Mouse (Mus musculus): ENCODE measurements around the gene Mxd1. TPM values are rescaled to one million over a fixed set of nuclear protein-coding genes. Genes with fewer than 3 reads are reported as not detected.
A peak's percentile ranks its signal among the peaks of the same experiment; 100 is the strongest.

Gene Mxd1
- 1,000 to 10,000 TPM in 1 of 26 experiments, 100 to 1,000 TPM in 16, 10 to 100 TPM in 9; 61.3 to 1,007 (median 147) TPM for total RNA-seq (2018; cell fraction: chromatin; rRNA removed)
- 100 to 1,000 TPM in 11 of 26 experiments, 10 to 100 TPM in 15; 29.4 to 210 (median 75.4) TPM for total RNA-seq (2018; cell fraction: cytosol; rRNA removed)
- total RNA-seq (2018; cell fraction: nucleus; rRNA removed): 100 to 1,000 TPM in 22 of 26 experiments, 10 to 100 TPM in 4; 56.7 to 719 (median 216) TPM
- polyA plus RNA-seq (2018): 6.7 to 27.0 TPM (median 16.6 TPM) in 3 replicates

DNA sequence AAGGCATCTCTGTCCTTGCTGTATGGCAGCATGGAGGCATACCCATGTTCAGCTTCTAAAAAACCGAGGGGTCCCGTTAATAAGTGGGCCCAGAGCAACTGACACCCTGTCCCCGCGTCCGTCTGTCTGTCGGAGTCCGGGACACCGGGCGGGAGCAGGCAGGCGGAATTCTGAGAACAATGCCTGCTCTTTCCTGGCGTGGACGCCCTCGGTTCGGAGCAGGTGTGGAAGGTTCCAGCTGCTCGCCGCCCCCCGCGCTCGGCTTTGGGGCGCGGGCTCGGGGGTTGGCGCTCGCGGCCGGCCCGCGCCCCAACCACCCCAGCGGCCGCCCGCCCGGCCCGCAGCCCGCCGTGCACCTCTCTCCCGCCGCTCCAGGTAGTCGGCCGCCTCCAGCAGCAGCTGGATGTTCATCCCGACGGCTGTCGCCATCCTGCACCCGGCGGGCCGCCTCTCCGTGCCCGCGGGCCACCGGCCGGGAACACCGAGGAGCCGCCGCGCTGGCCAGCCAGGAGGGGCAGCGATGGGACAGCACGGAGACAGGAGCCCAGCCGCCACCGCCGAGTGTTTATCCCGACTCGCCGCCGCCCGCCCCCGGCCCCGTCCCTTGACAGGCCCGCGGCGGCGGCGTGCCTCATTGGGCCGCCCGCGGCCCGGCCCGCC lies at the start of gene Mxd1:
Gene Mxd1, minus strand, starts transcription at position 582 of the 660 bp plus-strand sequence.
- WGBS (ENCODE audit: missing documents): under 1% methylated on average over 64 of the region's 76 CpGs
- peak within 1 kb of the TSS; percentile 66 for H3K4me3 ChIP-seq (ENCODE audit: inconsistent target)
- H3K36me3 ChIP-seq (ENCODE audit: inconsistent target): peaks cover 25% of the 10 kb centered on the region
- H3K79me2 ChIP-seq (ENCODE audit: inconsistent target): peaks cover 42% of the 10 kb centered on the region; the same call in 1 of the 2 replicates
- H3K27ac ChIP-seq: peak within 1 kb of the TSS; percentile 52

DNA sequence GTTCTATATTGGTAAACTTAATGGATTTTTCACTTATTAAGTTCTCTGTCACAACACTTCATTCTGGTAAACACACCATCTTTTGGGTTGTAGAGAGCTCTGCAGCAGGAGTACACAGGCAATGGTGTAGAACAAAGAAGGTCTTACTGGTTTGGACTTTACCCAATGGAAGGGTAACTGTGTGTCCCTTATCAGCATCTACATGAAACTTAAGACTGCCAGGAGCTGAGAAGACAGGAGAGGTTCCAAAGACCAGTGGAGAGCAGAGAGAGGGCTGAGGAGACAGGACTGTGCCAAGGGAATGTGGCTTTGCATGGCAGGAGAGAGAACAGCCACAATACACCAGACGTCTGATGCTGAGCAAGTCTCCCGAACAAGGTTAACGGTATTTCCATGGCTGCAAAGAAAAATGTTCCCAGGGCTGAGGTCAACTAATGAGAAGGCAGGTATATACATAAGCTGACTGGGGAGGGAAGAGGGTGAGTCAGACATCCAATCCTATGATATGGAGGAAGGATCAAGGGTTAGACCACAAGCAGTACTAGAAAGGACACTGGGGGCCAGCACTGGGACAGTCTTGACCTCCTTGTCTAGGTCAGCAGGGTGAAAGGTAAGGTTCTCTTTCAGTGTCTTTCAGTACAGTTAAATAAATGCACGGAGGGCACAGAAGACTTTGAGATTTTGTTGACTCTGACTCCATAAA lies 39.3 kb upstream of the Mxd1 start:
- WGBS (ENCODE audit: missing documents): 80% methylated on average over 4 of the region's 4 CpGs
- no peaks in the 10 kb centered on the region for H3K79me2 ChIP-seq (ENCODE audit: inconsistent target)
- H3K4me3 ChIP-seq (ENCODE audit: inconsistent target): no peak overlapping the region
- peaks cover 21% of the 10 kb centered on the region; the same call in 1 of the 2 replicates for H3K36me3 ChIP-seq (ENCODE audit: inconsistent target)
- H3K27ac ChIP-seq: no peak overlapping the region

DNA sequence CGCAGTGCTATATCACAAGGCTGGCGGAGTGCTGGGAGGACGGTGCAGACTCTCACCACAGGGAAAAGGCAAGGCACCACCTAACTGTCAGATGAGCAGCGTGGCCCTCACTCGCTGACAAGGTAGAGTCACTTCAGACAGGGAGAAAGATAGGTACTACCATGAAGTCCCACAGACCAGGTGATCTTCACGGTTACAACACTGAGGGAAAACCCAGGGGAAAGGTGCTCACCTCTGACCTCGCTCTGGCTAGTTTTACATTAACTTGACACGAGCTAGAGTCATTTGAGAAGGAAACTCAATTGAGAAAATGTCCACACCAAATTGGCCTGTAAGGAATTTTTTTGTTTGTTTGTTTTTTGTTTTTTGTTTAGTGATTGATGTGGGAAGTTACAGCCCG lies 33.6 kb upstream of the Mxd1 start:
- no peak overlapping the region for H3K27ac ChIP-seq
- 91% methylated on average over 9 of the region's 9 CpGs for WGBS (ENCODE audit: missing documents)
- peaks cover 62% of the 10 kb centered on the region for H3K36me3 ChIP-seq (ENCODE audit: inconsistent target)
- no peak overlapping the region for H3K4me3 ChIP-seq (ENCODE audit: inconsistent target)
- H3K79me2 ChIP-seq (ENCODE audit: inconsistent target): no peaks in the 10 kb centered on the region

DNA sequence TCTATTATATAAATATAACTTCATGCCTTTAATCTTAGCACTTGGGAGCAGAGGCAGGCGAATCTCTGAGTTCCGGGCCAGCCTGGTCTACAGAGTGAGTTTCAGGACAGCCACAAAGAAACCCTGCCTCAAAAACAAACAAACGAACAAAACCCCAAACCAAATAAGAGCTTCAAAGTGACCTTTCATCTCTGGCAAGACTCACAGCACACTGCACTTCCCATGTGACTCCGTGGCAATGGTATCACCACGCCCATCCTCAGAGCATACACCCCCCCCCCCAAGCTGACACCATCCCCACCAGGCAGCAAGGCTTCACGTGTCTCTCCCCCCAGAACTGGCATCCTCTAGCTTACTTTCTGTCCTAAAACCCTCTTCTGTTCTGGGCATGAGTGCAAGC lies 28.9 kb upstream of the Mxd1 start:
- Histone ChIP-seq H3K27ac (no peak overlapping the region), H3K36me3 (ENCODE audit: inconsistent target) (peaks cover 52% of the 10 kb centered on the region), H3K4me3 (ENCODE audit: inconsistent target) (no peak overlapping the region), H3K79me2 (ENCODE audit: inconsistent target) (no peaks in the 10 kb centered on the region)
- WGBS (ENCODE audit: missing documents): 81% methylated on average over 5 of the region's 6 CpGs

DNA sequence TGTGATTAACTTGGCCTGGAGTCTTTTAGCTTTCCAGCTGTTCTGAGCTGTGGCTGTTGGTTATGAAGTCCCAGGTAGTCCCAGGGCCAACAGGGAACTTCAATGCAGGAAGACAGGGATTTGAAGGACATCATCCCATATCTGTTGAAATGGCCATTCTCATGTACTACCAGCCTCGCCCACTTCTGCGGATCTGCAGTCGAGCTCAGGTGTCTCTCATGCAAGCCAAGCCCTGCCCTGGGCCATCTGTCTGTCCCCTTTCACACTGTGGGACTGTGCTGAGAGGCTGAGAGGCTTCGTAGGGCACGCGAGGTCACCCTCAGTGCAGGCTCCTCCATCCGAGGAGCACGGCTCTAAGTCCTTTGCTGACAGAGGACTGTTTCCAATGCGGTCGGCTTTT lies 27.3 kb upstream of the Mxd1 start:
- H3K36me3 ChIP-seq (ENCODE audit: inconsistent target): peaks cover 38% of the 10 kb centered on the region; the same call in 1 of the 2 replicates

DNA sequence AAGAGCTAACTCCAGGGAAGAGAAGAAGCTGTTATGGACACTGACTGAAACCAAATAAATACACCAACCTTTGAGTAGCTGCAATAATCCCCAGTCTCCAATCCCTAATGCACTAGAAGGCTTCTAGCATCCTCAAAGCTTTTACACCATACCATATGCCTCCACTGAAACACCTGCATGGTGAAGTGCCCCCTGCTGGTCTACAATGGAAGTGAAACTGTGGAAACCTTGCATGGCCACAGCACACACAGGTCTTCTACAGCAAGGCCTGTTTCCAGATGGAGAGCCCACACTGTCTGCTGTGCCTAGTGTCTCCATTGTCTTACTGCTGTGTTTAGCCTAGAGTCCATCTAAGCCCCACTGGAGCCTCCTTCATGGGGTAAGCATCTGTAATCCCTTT lies 25.5 kb upstream of the Mxd1 start:
- H3K36me3 ChIP-seq (ENCODE audit: inconsistent target): peaks cover 31% of the 10 kb centered on the region
- H3K4me3 ChIP-seq (ENCODE audit: inconsistent target): no peak overlapping the region
- no peaks in the 10 kb centered on the region for H3K79me2 ChIP-seq (ENCODE audit: inconsistent target)
- no peak overlapping the region for H3K27ac ChIP-seq

More for the DNA sequence above, 27.3 kb upstream of the Mxd1 start:
- Histone ChIP-seq H3K79me2 (ENCODE audit: inconsistent target) (no peaks in the 10 kb centered on the region), H3K4me3 (ENCODE audit: inconsistent target) (no peak overlapping the region), H3K27ac (no peak overlapping the region)
- WGBS (ENCODE audit: missing documents): 94% methylated on average over 10 of the region's 10 CpGs

DNA sequence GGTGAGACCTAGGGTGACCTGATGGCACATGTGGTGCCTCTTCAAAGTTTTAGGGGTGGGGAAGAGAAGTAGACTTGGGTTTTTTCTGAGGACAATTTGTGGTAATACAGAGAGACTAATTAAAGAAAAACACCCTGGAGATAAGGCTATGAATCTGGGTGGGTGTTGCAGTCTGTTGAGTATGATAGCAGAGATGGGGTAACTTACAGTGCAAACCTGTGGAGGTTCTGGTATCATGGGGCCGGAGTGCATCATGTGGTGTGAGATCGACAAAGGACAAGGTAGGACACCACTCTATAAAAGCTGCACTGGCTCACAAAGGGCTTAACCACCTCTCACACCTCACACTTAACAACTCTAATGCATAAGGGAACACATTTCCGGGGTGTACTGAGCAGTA lies 20.7 kb upstream of the Mxd1 start:
- no peak overlapping the region for H3K4me3 ChIP-seq (ENCODE audit: inconsistent target)
- H3K36me3 ChIP-seq (ENCODE audit: inconsistent target): peaks cover 9% of the 10 kb centered on the region; the same call in 1 of the 2 replicates
- H3K27ac ChIP-seq: no peak overlapping the region
- no peaks in the 10 kb centered on the region for H3K79me2 ChIP-seq (ENCODE audit: inconsistent target)
- 91% methylated on average over 3 of the region's 3 CpGs for WGBS (ENCODE audit: missing documents)

DNA sequence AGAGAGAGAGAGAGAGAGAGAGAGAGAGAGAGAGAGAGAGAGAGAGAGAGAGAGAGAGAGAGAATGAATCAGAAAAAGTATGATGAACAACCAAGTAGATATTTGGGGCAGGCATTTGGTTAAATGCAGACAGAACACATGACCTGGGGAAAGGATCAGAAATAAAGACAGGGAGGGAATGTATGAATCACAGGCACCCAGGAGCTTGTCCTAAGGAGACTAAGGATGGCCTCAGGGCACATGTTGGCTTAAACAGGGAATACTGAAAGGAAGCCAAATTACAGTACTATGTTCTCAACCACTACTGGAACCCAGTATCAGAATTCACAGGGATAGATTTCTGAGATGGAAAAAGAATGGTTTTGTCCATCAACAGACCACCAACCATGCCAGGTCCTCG lies 18.0 kb upstream of the Mxd1 start:
- peaks cover 22% of the 10 kb centered on the region for H3K79me2 ChIP-seq (ENCODE audit: inconsistent target)

DNA sequence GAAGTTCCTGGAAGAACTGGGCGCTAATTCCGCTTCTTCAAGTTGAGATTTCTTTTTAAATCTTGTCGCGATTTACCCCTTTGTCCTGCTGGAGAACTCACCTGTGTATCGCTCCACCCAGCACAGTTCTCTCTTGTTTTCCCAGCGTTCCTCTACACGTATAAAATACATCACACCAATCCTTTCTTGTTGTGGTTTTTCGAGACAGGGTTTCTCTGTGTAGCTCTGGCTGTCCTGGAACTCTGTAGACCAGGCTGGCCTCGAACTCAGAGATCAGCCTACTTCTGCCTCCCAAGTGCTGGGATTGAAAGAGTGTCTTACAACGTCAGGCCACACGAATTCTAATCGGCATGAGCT lies 15.7 kb upstream of the Mxd1 start:
- peak overlapping the region; percentile 58 for H3K27ac ChIP-seq
- 43% methylated on average over 11 of the region's 12 CpGs for WGBS (ENCODE audit: missing documents)

More for the DNA sequence above, 18.0 kb upstream of the Mxd1 start:
- peaks cover 16% of the 10 kb centered on the region for H3K36me3 ChIP-seq (ENCODE audit: inconsistent target)
- WGBS (ENCODE audit: missing documents): 93% methylated on average over 1 of the region's 1 CpGs
- no peak overlapping the region for H3K27ac ChIP-seq
- no peak overlapping the region for H3K4me3 ChIP-seq (ENCODE audit: inconsistent target)

DNA sequence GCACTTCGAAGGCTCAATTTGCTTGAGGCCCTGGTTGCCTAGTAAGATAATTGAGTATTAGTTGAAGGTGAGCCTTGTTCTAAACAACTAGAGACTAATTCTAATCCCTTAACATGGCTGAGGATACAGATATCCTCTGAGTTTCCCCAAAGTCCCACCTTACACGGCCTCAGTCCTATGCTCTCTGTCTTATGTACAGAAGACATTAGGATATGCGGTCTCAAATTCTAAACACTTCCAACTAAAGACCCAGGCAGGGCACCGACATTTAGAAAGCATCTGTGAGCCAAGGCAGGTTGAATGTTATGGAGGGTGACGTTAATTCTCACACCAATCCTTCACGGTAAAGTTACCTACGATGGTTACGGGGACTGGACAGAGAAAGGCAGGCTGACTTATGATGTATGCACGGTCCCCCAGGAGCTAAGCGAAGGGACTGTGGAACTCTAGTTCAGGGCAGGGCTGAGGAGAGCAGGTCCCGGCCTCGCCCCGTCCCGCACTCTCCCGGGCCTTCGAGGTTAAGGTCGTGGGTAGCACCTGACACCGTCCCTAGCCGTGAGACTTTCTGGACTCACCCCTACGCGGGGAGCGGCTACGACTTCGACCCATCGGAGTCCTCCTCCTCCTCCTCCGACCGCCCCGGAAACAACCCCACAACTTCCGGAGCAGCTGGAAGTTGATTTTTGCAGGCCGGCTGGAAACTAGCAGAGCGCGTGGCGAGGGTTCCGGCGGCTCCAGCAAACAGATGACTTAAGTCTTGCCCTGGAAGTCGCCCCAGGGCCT lies 15.1 kb upstream of the Mxd1 start, which contains the start of gene Snrnp27:
Gene Snrnp27, minus strand, starts transcription at position 651 of the 783 bp plus-strand sequence.
- H3K36me3 ChIP-seq (ENCODE audit: inconsistent target): peaks cover 34% of the 10 kb centered on the region
- peaks cover 22% of the 10 kb centered on the region for H3K79me2 ChIP-seq (ENCODE audit: inconsistent target)
- peak within 1 kb of the TSS; percentile 99 for H3K4me3 ChIP-seq (ENCODE audit: inconsistent target)
- WGBS (ENCODE audit: missing documents): 4% methylated on average over 36 of the region's 36 CpGs
- H3K27ac ChIP-seq: peak within 1 kb of the TSS; percentile 58

More for the DNA sequence above, 15.7 kb upstream of the Mxd1 start:
- H3K4me3 ChIP-seq (ENCODE audit: inconsistent target): peak overlapping the region; percentile 99
- peaks cover 22% of the 10 kb centered on the region for H3K79me2 ChIP-seq (ENCODE audit: inconsistent target)
- peaks cover 29% of the 10 kb centered on the region for H3K36me3 ChIP-seq (ENCODE audit: inconsistent target)

DNA sequence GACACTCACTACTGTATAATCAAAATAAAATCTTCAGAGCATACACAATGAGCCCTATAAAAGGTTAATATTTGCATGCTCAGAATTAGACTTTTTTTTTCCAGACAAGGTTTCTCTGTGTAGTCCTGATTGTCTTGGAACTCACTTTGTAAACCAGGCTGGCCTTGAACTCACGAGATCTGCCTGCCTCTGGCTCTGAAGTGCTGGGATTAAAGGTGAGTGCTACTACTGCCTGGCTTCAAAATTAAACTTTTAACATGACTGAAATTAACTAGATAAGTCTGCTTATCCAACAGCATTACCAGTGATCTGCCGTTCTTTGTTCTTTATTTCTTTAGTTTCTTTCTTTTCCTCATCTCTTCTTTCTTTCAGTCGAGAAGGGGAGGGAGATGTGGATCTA lies 12.3 kb upstream of the Mxd1 start:
- peaks cover 22% of the 10 kb centered on the region for H3K79me2 ChIP-seq (ENCODE audit: inconsistent target)
- 92% methylated on average over 3 of the region's 3 CpGs for WGBS (ENCODE audit: missing documents)
- peaks cover 62% of the 10 kb centered on the region for H3K36me3 ChIP-seq (ENCODE audit: inconsistent target)
- H3K4me3 ChIP-seq (ENCODE audit: inconsistent target): no peak overlapping the region
- no peak overlapping the region for H3K27ac ChIP-seq

DNA sequence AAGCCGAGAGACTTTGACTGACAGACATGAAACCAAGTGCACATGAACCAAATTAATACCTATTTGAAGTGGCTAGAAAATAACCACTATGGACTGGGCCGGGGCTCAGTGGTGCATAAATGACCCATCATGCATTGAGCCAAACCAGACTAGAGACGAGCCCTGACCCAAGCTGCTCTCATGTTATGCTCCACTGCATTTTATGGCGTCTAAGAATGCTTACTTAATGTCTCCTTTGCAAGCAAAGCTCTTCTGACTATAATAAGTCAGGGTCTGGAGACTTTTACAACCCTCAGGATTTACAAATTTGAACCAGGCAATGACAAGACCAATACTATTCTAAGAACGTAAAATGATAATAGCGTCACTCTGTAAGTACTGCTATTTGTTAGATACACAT lies 9.4 kb upstream of the Mxd1 start:
- H3K27ac ChIP-seq: no peak overlapping the region
- peaks cover 91% of the 10 kb centered on the region for H3K36me3 ChIP-seq (ENCODE audit: inconsistent target)
- WGBS (ENCODE audit: missing documents): 93% methylated on average over 6 of the region's 6 CpGs
- peaks cover 12% of the 10 kb centered on the region for H3K79me2 ChIP-seq (ENCODE audit: inconsistent target)
- H3K4me3 ChIP-seq (ENCODE audit: inconsistent target): no peak overlapping the region

DNA sequence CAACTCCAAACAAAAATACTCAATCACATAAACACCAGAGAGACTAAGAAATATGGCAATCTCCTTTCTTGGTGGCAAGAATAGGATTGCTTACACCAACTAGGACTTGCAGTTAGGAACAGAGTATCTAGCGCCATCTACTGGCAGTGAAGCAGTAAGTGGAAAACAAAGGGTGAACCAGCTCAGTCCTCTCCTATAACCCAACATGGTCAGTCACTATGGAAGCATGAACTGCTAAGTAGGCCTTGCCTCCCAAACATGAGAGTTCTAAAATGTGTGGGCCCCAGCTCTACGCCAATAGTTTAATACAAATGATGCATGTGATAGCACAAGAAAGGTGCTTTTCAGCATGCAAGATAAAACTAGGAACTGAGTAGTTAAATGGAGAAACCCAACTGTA lies 1.9 kb upstream of the Mxd1 start:
- Histone ChIP-seq H3K36me3 (ENCODE audit: inconsistent target) (peaks cover 36% of the 10 kb centered on the region), H3K4me3 (ENCODE audit: inconsistent target) (no peak overlapping the region), H3K27ac (no peak overlapping the region), H3K79me2 (ENCODE audit: inconsistent target) (peaks cover 23% of the 10 kb centered on the region; the same call in 1 of the 2 replicates)
- 27% methylated on average over 2 of the region's 2 CpGs for WGBS (ENCODE audit: missing documents)

DNA sequence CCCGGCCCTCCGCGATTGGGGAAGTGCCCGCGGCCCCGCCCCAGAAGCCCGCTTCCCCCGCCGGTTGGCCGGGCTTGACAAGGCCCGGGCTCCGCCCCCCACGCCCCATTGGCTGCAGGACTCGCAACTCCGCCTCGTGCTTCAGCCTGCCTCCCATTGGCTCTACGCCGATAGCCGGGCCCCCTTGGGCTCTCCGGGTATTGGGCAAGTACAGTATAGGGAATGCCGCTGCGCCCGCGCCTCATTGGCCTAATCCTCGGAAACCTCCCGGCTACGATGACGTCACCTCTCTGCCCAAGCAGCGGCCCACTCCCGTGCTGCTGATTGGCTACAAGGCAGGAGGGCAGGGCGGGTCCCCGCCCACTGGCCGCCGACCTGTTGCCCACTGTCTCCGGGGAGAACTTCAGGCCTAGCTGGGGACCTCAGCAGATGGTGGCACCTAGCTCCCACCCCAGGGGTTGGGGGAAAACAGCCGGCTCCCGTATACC lies 323 bp upstream of the Mxd1 start:
- Histone ChIP-seq H3K27ac (peak overlapping the region; percentile 52), H3K36me3 (ENCODE audit: inconsistent target) (peaks cover 25% of the 10 kb centered on the region), H3K79me2 (ENCODE audit: inconsistent target) (peaks cover 36% of the 10 kb centered on the region; the same call in 1 of the 2 replicates), H3K4me3 (ENCODE audit: inconsistent target) (peak overlapping the region; percentile 33)
- under 1% methylated on average over 37 of the region's 37 CpGs for WGBS (ENCODE audit: missing documents)
